Mouse (Mus musculus): ENCODE results near the gene Gm11487.

GRCm38 (mm10) chr4:73425903-73426302, 21.0 kb upstream of the Gm11487 start:
- TF ChIP-seq CTCF (IDR thresholded peaks at IDR 0.05; ENCODE audit: low read depth) (no peak), EP300 (optimal IDR thresholded peaks at IDR 0.05) (no peak)

All from stomach, postnatal 0 days (tissue).